ENCODE assay signal across 13 mouse cellular contexts in the genomic region with DNA sequence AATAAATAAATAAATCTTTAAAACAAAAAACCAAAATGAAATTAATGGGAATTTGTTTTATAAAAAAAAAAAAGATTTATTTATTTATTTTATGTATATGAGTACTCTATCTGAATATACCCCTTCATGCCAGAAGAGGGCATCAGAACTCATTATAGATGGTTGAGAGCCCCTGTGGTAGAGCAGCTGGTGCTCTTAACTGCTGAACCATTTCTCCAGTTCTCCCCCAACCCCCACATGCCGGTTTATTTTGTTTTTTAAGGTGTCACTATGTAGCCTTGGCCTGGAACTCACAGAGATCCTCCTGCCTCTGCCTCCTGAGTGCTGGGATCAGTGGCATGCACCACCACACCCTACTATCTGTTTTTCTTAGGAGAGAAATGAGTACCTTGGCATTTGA. TPM values are rescaled to one million over a fixed set of nuclear protein-coding genes. Genes with fewer than 3 reads are reported as not detected.
A peak's percentile ranks its signal among the peaks of the same experiment; 100 is the strongest.
DNase-seq lines count a peak whose midpoint lies in the region; ATAC-seq lines count a peak whose summit lies in the region.
"Had no signal": no experiment of that assay in that cellular context is flagged by ENCODE, and none has a peak within 500 bp of the region (broad histone marks: within the 10 kb centered on the region; RNA-seq: fewer than 3 reads in every experiment).

No protein-coding gene starts in this region.

- peak; percentile 27 for DNase-seq in kidney, postnatal 14 days
- DNase-seq in kidney, adult 11 months = no peak
- DNase-seq in thymus, postnatal 0 days (ENCODE audit: low spot score) = peak; percentile 60
- no peak for DNase-seq in thymus, postnatal 4 days
- peak; percentile 50 for DNase-seq in R1 (ENCODE audit: low read depth, low spot score)
- no peak for DNase-seq in left cerebral cortex, adult 11 months (ENCODE audit: low spot score)
- DNase-seq: adrenal gland, postnatal 36 days; gastrocnemius, postnatal 36 days; right cerebral cortex, postnatal 14 days had no signal

- no peak for ATAC-seq in megakaryocyte, adult 5-6 weeks (ENCODE audit: poor library complexity, severe bottlenecking)
- ATAC-seq: forebrain, embryonic 16.5 days; hindbrain, embryonic 16.5 days; midbrain, embryonic 15.5 days had no signal

RNA-seq across cellular contexts. Expression of a gene that starts 1.8 kb away (rescaled TPM):
- 6.8 and 8.6 TPM in 2 replicates for polyA plus RNA-seq in thymus, postnatal 0 days (2015; fragmentation: Nextera tagmentation; extraction: Ambion mirVana)
- total RNA-seq in megakaryocyte, adult 5-6 weeks (2015) = 8.0 and 10.6 TPM in 2 replicates
- 4.5 and 6.2 TPM in 2 replicates for total RNA-seq in megakaryocyte, adult 5-6 weeks (2017)

RNA-seq across cellular contexts. Expression of a gene that starts 19.9 kb away (rescaled TPM):
- polyA plus RNA-seq in thymus, postnatal 0 days (2015; fragmentation: Nextera tagmentation; extraction: Ambion mirVana) = 1.6 and 2.1 TPM in 2 replicates
- total RNA-seq in megakaryocyte, adult 5-6 weeks (2015) = 15.2 and 17.9 TPM in 2 replicates
- total RNA-seq in megakaryocyte, adult 5-6 weeks (2017) = 12.5 and 13.6 TPM in 2 replicates

Comparison
In these comparisons a context has a peak if more than half of its experiments do, and no peak if none do; other contexts are left out.
1. DNase-seq: peak in kidney, postnatal 14 days (single experiment), thymus, postnatal 0 days (single experiment) and R1 (single experiment); none in kidney, adult 11 months (single experiment), thymus, postnatal 4 days (single experiment) and left cerebral cortex, adult 11 months (single experiment).